Mouse (Mus musculus): ENCODE results near the gene Palb2.
"Not testable (repeated sequence)": the region's sequence is repeated elsewhere in the genome, so short reads cannot be mapped to it uniquely, and the experiment has no call there.

Palb2 gene

DNA sequence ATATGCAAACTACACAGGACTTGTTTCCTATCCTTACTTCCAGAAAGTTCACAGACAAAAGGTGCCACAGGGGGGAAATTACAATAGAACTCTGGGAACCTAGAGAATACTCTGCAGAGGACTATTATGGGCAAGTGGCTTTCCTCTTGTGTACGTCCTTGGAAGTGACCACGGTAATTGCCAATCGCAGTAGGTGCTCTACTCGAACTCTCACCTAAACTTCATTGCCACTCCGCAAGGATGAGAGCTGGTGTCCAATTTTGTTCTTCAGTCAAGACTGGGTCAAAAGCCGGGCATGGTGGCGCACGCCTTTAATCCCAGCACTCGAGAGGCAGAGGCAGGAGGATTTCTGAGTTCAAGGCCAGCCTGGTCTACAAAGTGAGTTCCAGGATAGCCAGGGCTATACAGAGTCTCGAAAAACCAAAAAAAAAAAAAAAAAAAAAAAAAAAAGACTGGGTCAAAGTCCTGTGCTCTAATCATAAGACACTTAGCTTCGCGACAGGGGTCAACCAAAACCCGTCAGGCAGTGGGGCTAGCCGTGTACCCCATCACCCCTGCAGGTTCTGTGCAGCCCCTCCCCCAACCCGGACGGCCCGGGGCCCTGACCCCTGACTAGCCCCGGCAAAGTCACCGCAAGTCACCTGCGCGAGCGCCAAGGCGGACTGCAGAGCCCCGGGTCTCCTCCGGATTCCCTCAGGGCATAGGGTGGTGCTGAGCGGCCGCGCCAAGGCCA lies 31.6 kb downstream of the Palb2 start:
- in situ Hi-C loops (cut with MseI, MboI) = not testable (repeated sequence)

DNA sequence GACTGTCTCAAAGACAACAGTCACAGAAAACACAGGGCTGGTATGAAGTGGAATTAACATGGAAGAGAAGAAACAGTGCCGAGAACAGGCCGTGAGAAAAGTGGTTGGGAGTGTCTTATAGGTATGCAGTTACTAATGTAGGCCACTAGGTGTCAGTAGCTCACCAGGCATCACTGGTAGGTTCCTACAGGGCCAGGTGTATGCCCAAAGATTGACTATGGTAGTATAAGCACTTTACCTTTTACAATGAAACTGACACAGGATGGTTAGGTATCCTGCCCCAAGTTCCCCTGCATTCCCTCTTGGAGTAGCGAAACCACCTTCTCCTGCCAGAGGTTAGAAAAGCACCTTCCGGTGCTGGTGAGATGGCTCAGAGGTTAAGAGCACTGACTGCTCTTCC lies 33.6 kb downstream of the Palb2 start:
- in situ Hi-C loops (cut with MseI, MboI) = no loop called here

GRCm38 (mm10) chr7:122098009-122098408 lies 34.8 kb downstream of the Palb2 start:
- in situ Hi-C loops (cut with MseI, MboI) = no loop called here

DNA sequence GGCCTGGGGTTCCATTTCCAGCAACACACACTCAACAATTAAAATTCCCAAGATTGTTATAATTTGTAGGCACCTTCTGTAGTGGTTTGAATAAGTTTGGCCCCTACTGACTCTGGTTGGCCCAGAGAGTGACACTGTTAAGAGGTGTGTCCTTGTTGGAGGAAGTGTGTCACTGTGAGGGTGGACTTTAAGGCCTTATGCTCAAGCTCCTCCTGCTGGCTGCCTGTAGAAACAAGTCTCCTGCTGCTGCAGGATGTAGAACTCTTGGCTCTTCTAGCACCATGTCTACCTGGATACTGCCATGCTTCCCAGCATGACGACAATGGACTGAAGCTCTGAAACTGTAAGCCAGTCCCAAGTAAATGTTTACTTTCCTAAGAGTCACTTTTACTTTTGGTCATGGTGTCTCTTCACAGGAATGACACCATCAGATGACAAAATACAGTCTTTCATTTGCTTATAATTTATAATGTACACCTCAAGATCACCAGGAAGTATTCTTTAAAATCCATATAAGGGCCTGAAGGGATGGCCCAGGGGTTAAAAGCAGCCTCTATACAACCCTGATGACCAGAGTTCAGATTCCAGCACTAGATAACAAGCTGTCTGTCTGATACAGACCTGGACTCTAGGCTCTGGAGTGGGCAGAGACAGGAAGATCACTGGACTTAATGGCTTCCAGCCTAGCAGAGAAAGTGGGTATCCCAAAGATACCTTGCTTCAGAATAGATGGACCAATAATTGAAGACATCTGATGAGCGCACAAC lies 38.0 kb downstream of the Palb2 start:
- in situ Hi-C loops (cut with MseI, MboI) = no loop called here

DNA sequence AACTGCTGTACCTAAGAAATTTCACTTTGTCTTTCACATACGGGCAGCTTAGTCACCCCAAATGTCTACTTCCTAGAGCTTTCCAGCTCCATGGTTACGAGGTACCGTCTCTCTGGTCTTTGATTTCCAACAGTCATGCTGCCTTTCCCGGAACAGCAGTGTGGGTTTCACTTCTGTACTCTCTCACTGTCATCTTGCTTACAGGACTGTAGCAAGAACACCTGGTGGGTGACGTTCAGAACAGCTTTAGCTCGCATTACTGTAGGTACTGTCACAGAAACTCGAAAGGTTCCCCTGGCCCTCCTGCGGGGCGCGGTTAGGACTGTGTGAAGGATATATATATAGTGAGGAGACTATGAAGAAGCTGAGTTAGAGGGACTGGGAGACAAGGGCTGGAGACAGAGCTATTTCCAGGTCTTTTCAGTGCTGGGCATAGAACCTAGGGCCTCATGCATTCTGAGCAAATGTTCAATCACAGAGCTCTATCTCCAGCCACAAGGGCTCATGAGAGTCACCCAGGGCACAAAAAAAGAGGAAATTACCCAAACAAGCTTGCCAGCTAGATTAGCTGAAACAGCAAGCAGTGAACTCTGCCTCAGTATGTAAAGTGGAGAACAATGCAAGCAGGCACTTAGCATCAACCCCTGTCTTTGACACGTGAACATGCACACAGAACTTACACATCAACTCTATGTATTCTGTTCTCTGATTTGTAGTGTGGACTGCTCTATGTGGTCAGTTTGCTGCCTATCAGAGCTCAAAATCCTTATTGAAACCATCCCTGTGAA lies 45.4 kb downstream of the Palb2 start:
- in situ Hi-C loops (cut with MseI, MboI) = no loop called here

GRCm38 (mm10) chr7:122081071-122081470 lies 51.7 kb downstream of the Palb2 start:
- in situ Hi-C loops (cut with MseI, MboI) = no loop called here

- in situ Hi-C loops (cut with MseI, MboI) = no loop called here
Measured at GRCm38 (mm10) chr7:122079798-122080554, 52.8 kb downstream of the Palb2 start.

GRCm38 (mm10) chr7:122074374-122074773 lies 58.4 kb downstream of the Palb2 start:
- in situ Hi-C loops (cut with MseI, MboI) = no loop called here

DNA sequence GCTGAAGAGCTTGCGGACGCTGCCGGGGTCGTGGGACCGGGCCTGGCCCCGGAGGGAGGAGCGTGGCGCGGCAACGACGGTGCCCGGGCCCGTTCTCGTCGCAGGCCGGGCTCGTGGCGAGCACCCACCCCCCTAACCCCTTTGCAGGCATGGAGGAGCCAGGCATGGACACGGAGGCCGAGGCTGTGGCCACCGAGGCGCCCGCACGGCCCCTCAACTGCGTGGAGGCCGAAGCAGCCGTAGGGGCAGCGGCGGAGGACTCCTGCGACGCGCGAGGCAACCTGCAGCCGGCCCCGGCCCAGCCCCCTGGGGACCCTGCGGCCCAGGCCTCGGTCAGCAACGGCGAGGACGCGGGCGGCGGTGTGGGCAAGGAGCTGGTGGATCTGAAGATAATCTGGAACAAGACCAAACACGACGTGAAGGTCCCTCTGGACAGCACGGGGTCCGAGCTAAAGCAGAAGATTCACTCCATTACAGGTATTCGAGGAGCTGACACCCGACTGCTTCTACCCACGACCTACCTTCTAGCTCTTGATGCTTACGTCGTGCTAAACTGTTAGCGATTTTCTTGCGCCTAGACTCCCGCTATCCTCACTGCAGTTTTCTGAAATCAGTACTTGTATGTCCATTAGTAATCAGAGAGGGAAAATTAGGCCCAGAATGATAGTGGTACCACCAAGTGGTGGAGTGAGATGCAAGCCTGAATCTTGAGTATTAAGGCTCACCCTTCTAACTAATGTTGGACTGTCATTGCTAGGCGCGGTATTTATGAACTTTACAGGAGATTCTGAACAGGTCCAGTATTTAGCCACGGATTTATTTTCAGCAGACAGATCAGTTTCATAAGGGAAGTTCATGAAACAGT lies 65.0 kb downstream of the Palb2 start:
- in situ Hi-C loops (cut with MseI, MboI) = no loop called here

GRCm38 (mm10) chr7:122066945-122067516 lies 65.8 kb downstream of the Palb2 start, which contains the start of the genes Ubfd1 and Ears2:
Gene Ubfd1 (plus strand): TSS chr7:122067175.
Gene Ears2 (minus strand): TSS chr7:122067263.
- in situ Hi-C loops (cut with MseI, MboI) = no loop called here

- in situ Hi-C loops (cut with MseI, MboI) = no loop called here
Measured at GRCm38 (mm10) chr7:122066102-122066944, 66.5 kb downstream of the Palb2 start.

DNA sequence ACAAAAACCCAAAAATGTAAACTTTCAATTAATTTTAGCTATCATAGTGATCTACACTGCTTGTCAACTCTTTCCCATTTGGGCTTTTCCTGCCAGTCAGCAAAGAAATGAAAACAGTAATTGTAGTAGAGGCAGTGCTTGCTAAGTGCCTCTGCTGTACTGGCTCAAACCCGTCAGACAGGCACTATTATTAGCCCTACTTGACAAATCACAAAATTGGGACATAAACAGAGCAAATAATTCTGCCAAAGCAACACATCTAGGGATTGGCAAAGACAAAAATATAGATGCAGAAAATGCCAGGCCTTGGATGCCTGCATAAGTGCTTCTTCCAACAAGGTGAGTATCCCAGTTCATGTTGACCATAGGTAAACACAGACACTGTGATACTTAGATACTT lies 67.1 kb downstream of the Palb2 start:
- in situ Hi-C loops (cut with MseI, MboI) = no loop called here
